In the genomic region with DNA sequence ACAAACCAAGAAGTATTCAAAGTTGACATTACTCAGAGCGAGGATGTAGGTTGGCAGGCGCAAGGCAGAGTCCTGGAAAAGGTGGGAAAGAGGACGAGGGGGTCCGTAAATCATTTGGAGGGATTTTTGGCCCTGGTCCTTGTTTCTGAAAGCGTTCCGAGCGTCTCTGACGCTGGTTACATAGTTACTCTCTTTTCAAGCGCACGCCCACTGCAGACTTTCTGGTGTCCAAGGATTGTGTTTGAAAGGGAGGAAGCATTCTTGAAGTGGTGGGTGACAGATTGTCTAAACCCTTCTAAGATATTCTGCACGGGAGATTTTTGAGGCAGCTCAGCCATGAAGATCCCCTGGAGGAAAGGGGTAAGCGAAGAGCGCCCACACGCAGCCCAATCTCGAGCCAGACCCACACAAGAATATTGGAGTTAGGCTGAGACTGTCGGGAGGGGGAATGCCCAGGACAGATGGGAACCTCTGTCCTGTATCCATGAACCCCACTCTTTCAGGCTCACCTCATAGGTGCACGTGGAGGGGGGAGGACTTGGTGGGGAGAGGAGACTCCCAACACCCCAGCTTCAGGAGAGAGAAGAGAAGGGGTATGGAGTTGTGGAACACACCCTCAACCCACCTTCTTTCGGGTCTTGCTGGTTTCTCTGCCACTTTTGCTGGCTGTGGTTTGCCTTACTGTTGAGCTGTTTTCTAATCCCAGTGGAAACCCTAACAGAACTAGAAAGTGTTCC, we compare ENCODE assay signal across 10 mouse cellular contexts. TPM values are rescaled to one million over a fixed set of nuclear protein-coding genes. Genes with fewer than 3 reads are reported as not detected.
A peak's percentile ranks its signal among the peaks of the same experiment; 100 is the strongest.
DNase-seq lines count a peak whose midpoint lies in the region; ATAC-seq and TF ChIP-seq lines count a peak whose summit lies in the region.
"Had no signal": no experiment of that assay in that cellular context is flagged by ENCODE, and none has a peak within 500 bp of the region (broad histone marks: within the 10 kb centered on the region; RNA-seq: fewer than 3 reads in every experiment).

No protein-coding gene starts in this region.

- H3K27me3 ChIP-seq in heart, embryonic 14.5 days (ENCODE audit: control insufficient read depth, insufficient read depth, low read length): peaks cover 100% of the 10 kb centered on the region
- peaks cover 98% of the 10 kb centered on the region for H3K27me3 ChIP-seq in embryonic facial prominence, embryonic 15.5 days
- H3K27me3 ChIP-seq in limb, embryonic 14.5 days (ENCODE audit: control insufficient read depth, insufficient read depth, low read length): peaks cover 100% of the 10 kb centered on the region
- H3K27me3 ChIP-seq: CH12.LX had no signal

- 2% methylated on average over 18 of the region's 18 CpGs for WGBS in heart, embryonic 14.5 days
- 5% methylated on average over 18 of the region's 18 CpGs for WGBS in embryonic facial prominence, embryonic 15.5 days
- 2% methylated on average over 18 of the region's 18 CpGs for WGBS in limb, embryonic 14.5 days

- peaks cover 0 to 11% of the 10 kb centered on the region in 2 experiments; a peak in 2 of 4 replicates for H3K4me1 ChIP-seq in heart, embryonic 14.5 days (ENCODE audit: control insufficient read depth in 2 of 2, insufficient read depth in 2 of 2, low read length in 2 of 2)
- H3K4me1 ChIP-seq in cortical plate, adult 2 months (ENCODE audit: control insufficient read depth, insufficient read depth, low read length): no peaks in the 10 kb centered on the region
- H3K4me1 ChIP-seq in embryonic facial prominence, embryonic 15.5 days: peaks cover 30% of the 10 kb centered on the region
- peaks cover 6% of the 10 kb centered on the region; the same call in 1 of the 2 replicates for H3K4me1 ChIP-seq in limb, embryonic 14.5 days (ENCODE audit: control insufficient read depth, insufficient read depth, low read length)

- no peaks in the 10 kb centered on the region for H3K36me3 ChIP-seq in heart, embryonic 14.5 days (ENCODE audit: control insufficient read depth, insufficient read depth, low read length)
- no peaks in the 10 kb centered on the region for H3K36me3 ChIP-seq in embryonic facial prominence, embryonic 15.5 days
- H3K36me3 ChIP-seq in limb, embryonic 14.5 days (ENCODE audit: control insufficient read depth, insufficient read depth, low read length): no peaks in the 10 kb centered on the region

- no peak for TF ChIP-seq POLR2A in cortical plate, adult 2 months (IDR thresholded peaks at IDR 0.05; ENCODE audit: extremely low read depth, insufficient read depth, low read length)
- no peak for TF ChIP-seq POLR2A in limb, embryonic 14.5 days (IDR thresholded peaks at IDR 0.05; ENCODE audit: borderline replicate concordance, extremely low read depth, insufficient read depth, insufficient read length)

- H3K9ac ChIP-seq in heart, embryonic 14.5 days (ENCODE audit: low read length): no peak overlapping the region
- H3K9ac ChIP-seq in embryonic facial prominence, embryonic 15.5 days: no peak overlapping the region
- H3K9ac ChIP-seq in limb, embryonic 14.5 days (ENCODE audit: low read depth, low read length, severe bottlenecking): no peak overlapping the region

- H3K9me3 ChIP-seq in heart, embryonic 14.5 days (ENCODE audit: control insufficient read depth, low read length): no peaks in the 10 kb centered on the region
- no peaks in the 10 kb centered on the region for H3K9me3 ChIP-seq in embryonic facial prominence, embryonic 15.5 days (replicated peaks)
- no peaks in the 10 kb centered on the region for H3K9me3 ChIP-seq in limb, embryonic 14.5 days (ENCODE audit: control insufficient read depth, low read length)

- intact Hi-C loops in heart, postnatal 36 days (cut with DNase I): loop anchor here (1.0 to 5.0 kb wide), 5 partner anchors 57 to 731 kb away; no protein-coding TSS in a partner anchor

- H3K27ac ChIP-seq in heart, embryonic 14.5 days (replicated peaks in 1 of 2; ENCODE audit: control insufficient read depth in 1 of 2, insufficient read depth in 1 of 2, low read depth in 2 of 2, low read length in 2 of 2): no peak overlapping the region
- peak overlapping the region; percentile 62; the same call in 1 of the 2 replicates for H3K27ac ChIP-seq in cortical plate, adult 2 months (ENCODE audit: insufficient read depth, low read length)
- H3K27ac ChIP-seq in embryonic facial prominence, embryonic 15.5 days (replicated peaks): no peak overlapping the region
- H3K27ac ChIP-seq in limb, embryonic 14.5 days (replicated peaks; ENCODE audit: low read depth, low read length): no peak overlapping the region

- no peak for TF ChIP-seq CTCF in cortical plate, adult 2 months (IDR thresholded peaks at IDR 0.05; ENCODE audit: extremely low read depth, insufficient read depth, low read length)

- no peak overlapping the region for H3K4me3 ChIP-seq in heart, embryonic 14.5 days (ENCODE audit: control insufficient read depth in 1 of 2, insufficient read depth in 1 of 2, low read depth in 1 of 2, low read length in 2 of 2)
- H3K4me3 ChIP-seq in cortical plate, adult 2 months (ENCODE audit: insufficient read depth, low read length): no peak overlapping the region
- H3K4me3 ChIP-seq in embryonic facial prominence, embryonic 15.5 days (replicated peaks): peak overlapping the region; percentile 37
- H3K4me3 ChIP-seq in limb, embryonic 14.5 days (replicated peaks; ENCODE audit: low read length): peak overlapping the region; percentile 27

- no peak for DNase-seq in heart, postnatal 36 days
- DNase-seq in limb, embryonic 14.5 days (ENCODE audit: low spot score): no peak
- DNase-seq in adrenal gland, postnatal 14 days: no peak
- DNase-seq in urinary bladder, postnatal 25 days (ENCODE audit: low spot score): no peak

- H3K4me2 ChIP-seq in heart, embryonic 14.5 days (ENCODE audit: low read length): peak overlapping the region; percentile 75
- H3K4me2 ChIP-seq in embryonic facial prominence, embryonic 15.5 days (replicated peaks): peak overlapping the region; percentile 63
- H3K4me2 ChIP-seq in limb, embryonic 14.5 days (replicated peaks; ENCODE audit: low read depth, low read length, severe bottlenecking): peak overlapping the region; percentile 58

- ATAC-seq in heart, embryonic 14.5 days (ENCODE audit: insufficient number of reproducible peaks, insufficient read depth, low FRiP score, low read depth): no peak
- no peak for ATAC-seq in embryonic facial prominence, embryonic 15.5 days (ENCODE audit: insufficient number of reproducible peaks, low FRiP score, low TSS enrichment, low read depth)
- no peak for ATAC-seq in limb, embryonic 14.5 days (ENCODE audit: low FRiP score, low read depth)
- no peak for ATAC-seq in granulocyte monocyte progenitor cell, adult 5-6 weeks (replicated peaks; ENCODE audit: poor library complexity, severe bottlenecking)

RNA-seq across cellular contexts. Expression of a gene that starts 6.5 kb away (rescaled TPM):
- polyA plus RNA-seq in heart, embryonic 14.5 days (2014; fragmentation: Nextera tagmentation; extraction: Ambion mirVana): 0.11 TPM in 1 of 2 replicates, not detected in the other
- total RNA-seq in heart, postnatal 36 days (2021): under 1 TPM in 1 of 2 experiments, not detected in 1; 0.19 TPM
- 5.8 and 6.1 TPM in 2 replicates for polyA plus RNA-seq in cortical plate, adult 2 months (2012; rRNA removed)
- 4.8 and 5.8 TPM in 2 replicates for polyA plus RNA-seq in embryonic facial prominence, embryonic 15.5 days (2015; fragmentation: Nextera tagmentation; extraction: Ambion mirVana)
- polyA plus RNA-seq in limb, embryonic 14.5 days (2012; rRNA removed): 12.8 and 19.9 TPM in 2 replicates
- 5.0 and 6.1 TPM in 2 replicates for polyA plus RNA-seq in limb, embryonic 14.5 days (2014; fragmentation: Nextera tagmentation; extraction: Ambion mirVana)
- total RNA-seq in adrenal gland, postnatal 14 days (2021): not detected in 2 replicates
- not detected in 2 replicates for total RNA-seq in granulocyte monocyte progenitor cell, adult 5-6 weeks (2014; fragmentation: Nextera tagmentation)
- not detected in 2 replicates for total RNA-seq in granulocyte monocyte progenitor cell, adult 5-6 weeks (2017)
- total RNA-seq: CH12.LX; hematopoietic stem cell, adult 5-6 weeks had no signal

RNA-seq across cellular contexts. Expression of a gene that starts 60.0 kb away (rescaled TPM):
- not detected in 2 replicates for polyA plus RNA-seq in heart, embryonic 14.5 days (2014; fragmentation: Nextera tagmentation; extraction: Ambion mirVana)
- total RNA-seq in heart, postnatal 36 days (2021): under 1 TPM in 1 of 2 experiments, not detected in 1; 0.08 TPM
- polyA plus RNA-seq in cortical plate, adult 2 months (2012; rRNA removed): 0.44 and 0.61 TPM in 2 replicates
- polyA plus RNA-seq in embryonic facial prominence, embryonic 15.5 days (2015; fragmentation: Nextera tagmentation; extraction: Ambion mirVana): not detected in 2 replicates
- polyA plus RNA-seq in limb, embryonic 14.5 days (2012; rRNA removed): 1.1 and 1.4 TPM in 2 replicates
- not detected in 2 replicates for polyA plus RNA-seq in limb, embryonic 14.5 days (2014; fragmentation: Nextera tagmentation; extraction: Ambion mirVana)
- not detected in 2 replicates for total RNA-seq in adrenal gland, postnatal 14 days (2021)
- not detected in 2 replicates for total RNA-seq in granulocyte monocyte progenitor cell, adult 5-6 weeks (2014; fragmentation: Nextera tagmentation)
- 0.39 TPM in 1 of 2 replicates, not detected in the other for total RNA-seq in granulocyte monocyte progenitor cell, adult 5-6 weeks (2017)
- total RNA-seq: CH12.LX had no signal

Comparison
In these comparisons a context has a peak if more than half of its experiments do, and no peak if none do; other contexts are left out.
1. H3K4me3 ChIP-seq: peak in embryonic facial prominence, embryonic 15.5 days (single experiment) and limb, embryonic 14.5 days (single experiment); none in heart, embryonic 14.5 days (0 of 2) and cortical plate, adult 2 months (single experiment).
2. Peak in every context shown above with its lines, with median percentiles within 50 percentile points of each other: H3K4me2 ChIP-seq.